Mouse (Mus musculus) cerebellum, adult 9-10 months (tissue): ENCODE results near the gene Ccl22.

Experiments
- DNase-seq: peaks from one replicate; pipeline ENCODE4 v3.0.0; 2022

The Ccl22 gene

DNA sequence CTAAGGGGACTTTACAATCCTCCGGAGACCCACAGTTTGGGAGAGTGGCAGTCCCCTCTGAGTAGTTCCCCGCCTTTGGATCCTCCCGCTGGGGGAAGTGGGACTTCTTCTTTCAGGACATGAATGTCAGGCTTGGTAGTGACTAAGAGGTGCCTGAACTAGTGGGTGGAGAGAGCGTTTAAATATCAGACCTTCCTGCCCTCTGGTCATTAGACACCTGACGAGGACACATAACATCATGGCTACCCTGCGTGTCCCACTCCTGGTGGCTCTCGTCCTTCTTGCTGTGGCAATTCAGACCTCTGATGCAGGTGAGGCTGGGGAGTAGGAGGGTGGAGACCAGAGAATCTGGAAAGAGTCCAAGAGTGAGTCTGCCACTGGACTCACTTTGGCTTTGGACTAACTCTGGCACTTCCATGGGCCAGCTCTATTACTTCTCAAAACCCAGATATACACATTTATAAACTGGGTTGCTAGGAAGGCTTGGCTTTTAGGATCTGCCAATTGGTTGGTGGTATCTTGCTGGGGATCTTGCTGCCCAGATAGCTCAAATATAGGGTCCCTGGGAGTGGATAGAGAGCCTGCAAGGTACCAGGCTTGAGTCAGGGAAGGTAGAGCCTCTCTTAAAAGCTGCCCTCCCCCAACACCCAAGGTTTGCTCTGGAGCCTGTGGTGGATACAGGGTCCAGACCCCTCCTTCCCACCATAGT, at the start of gene Ccl22:
Gene Ccl22 (plus strand): TSS at position 115 of the 709 bp plus-strand sequence.
- no peak for DNase-seq

- no peak for DNase-seq
Observed at GRCm38 (mm10) chr8:94695994-94696384, 49.4 kb upstream of the Ccl22 start, which contains the start of gene Pllp. Gene Pllp (minus strand): TSS chr8:94696278.

DNA sequence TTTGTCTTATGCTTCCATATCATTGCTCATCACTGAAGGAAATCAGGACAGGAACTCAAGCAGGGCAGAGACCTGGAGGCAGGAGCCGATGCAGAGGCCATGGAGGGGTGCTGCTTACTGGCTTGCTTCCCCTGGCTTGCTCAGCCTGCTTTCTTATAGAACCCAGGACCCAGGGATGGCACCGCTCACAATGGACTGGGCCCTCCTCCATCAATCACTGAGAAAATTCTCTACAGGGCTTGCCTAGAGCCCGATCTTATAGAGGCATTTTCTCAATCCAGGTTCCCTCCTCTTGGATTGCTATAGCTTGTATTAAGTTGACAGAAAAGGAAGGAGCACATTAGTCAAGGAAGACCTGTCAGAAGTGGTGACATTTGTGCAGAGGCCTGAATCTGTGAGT, 48.8 kb upstream of the Ccl22 start:
- DNase-seq = no peak

DNA sequence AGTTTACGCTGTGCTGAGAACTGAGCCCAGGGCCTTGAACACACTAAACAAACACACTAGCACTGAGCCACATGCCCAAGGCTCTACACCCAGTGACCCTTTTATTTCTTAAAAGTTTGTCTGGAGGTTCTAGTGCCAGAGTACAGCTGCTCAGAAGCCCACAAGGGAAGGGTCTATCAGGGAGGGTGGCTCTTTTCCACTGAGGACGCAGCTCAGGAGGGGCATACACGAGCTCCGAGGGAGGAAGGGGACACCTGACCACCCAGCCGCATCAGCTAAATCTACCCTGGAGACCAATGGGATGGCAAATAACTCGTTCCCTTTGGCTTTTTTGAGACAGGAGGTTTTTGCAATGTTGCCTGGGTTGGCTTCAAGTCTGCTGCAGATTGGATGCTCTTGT, 47.4 kb upstream of the Ccl22 start:
- no peak for DNase-seq

DNA sequence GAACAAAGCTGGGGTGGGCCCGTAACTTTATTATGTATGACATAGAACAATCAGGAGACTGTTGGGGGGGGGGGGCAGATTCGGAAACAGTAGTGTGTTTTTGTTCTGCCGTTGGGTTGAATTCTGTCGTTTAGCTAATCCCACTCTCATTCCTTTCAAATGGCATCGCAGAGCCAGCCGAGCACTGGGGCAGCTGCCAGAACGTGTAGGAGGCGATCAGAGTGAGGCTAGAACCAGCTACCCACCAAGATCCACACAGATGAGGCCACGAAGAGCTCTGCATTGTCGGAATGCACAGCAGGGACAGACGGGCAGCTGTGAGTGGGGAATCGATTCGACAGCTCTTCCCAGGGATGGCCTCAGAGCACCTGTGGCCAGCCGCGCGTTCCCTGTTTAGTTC, 46.0 kb upstream of the Ccl22 start:
- DNase-seq = no peak

- DNase-seq = no peak
Observed at GRCm38 (mm10) chr8:94700421-94700935, 44.9 kb upstream of the Ccl22 start.

- no peak for DNase-seq
Observed at GRCm38 (mm10) chr8:94702156-94702555, 43.2 kb upstream of the Ccl22 start.

DNA sequence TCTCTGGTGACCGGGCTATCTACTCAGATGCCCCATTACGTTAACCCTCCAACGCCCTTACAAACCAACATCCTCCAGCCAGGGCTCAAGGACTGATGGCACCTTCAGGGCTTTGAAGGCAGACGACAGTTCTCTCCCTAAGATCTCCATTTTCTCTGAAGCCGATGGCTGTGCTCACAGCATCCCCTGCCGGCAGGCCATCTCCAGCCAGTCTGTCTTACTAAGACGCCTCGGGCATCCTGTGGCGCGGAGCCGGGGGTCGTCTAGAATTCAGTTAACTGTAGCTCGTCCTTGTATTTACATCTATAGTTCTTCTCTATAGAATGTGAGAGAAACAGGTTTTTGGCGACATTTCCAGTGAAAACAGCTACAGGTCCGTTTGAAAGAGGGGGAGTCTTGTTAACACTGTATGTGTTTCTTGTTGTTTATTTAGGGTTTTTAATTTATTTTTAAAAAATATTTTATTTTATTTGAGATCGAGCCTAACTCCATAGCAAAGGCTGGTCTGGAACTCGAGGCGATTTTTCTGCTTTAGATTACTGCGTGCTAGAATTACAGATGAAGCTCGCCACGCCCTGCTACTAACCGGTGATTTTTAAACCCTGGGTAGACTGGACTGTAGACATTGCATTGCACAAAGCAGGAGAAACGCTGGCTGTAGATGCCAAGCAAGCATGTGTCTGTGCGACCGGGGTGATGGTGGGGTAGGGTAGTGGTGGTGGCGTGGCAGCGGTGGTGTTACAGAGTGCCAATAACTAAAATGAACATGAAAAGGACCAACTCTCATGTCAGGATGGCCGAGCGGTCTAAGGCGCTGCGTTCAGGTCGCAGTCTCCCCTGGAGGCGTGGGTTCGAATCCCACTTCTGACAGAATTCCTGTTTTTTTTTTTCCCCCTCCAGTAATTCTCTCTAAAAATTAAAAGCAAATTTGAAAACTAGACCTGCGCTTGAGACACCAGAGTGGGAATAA, 42.3 kb upstream of the Ccl22 start:
- DNase-seq = peak; percentile 81

DNA sequence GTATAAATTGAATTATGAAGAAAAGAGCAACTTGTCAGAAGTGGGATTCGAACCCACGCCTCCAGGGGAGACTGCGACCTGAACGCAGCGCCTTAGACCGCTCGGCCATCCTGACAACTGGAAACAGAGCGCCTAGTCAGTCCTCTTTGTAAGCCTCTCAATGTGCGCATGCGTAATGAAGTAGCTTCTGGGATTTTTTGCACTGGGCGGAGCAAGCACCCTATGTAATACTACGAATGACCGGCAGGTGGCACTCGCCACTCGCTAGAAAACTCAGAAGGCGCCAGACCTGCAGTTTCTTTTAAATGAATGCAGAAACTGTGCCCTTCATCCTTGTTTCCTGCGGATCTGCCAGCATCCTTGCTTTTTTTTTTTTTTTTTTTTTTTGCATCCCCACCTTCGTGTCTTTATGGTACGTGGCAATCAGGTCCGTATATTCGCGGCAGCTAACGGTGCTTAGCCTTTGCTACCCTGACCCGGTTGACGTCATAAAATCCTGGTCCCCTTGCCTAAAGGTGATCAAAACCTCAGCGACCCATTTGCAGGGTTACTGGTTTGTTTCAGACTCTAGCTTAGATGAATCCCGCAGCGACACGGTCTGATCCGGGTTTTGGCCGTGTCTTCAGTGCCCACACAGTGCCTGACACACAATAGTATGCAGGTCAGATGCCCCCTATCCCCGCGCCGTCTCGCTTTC, 41.3 kb upstream of the Ccl22 start:
- DNase-seq = peak; percentile 99

DNA sequence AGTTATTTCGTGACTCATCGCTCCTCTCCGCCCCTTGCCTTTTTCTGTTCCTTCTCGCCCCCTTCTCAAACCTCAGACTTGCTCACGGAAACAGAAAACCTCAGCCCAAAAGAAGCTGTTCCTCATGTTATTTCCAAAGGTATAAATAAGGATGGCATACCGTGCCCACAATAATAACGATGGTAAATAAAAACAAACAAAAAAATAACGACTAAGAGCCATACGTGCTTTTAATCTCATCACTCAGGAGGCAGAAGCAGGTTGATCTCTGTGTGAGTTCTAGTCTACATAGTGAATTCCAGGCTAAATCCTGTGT, 40.8 kb upstream of the Ccl22 start:
- no peak for DNase-seq

GRCm38 (mm10) chr8:94705581-94706245, 39.7 kb upstream of the Ccl22 start:
- peak; percentile 26 for DNase-seq

GRCm38 (mm10) chr8:94706732-94707395, 38.5 kb upstream of the Ccl22 start:
- DNase-seq = no peak

- DNase-seq = no peak
Observed at GRCm38 (mm10) chr8:94710336-94710735, 35.1 kb upstream of the Ccl22 start.

GRCm38 (mm10) chr8:94711160-94711718, 34.2 kb upstream of the Ccl22 start:
- DNase-seq = peak; percentile 41

GRCm38 (mm10) chr8:94714556-94714955, 30.8 kb upstream of the Ccl22 start:
- no peak for DNase-seq

DNA sequence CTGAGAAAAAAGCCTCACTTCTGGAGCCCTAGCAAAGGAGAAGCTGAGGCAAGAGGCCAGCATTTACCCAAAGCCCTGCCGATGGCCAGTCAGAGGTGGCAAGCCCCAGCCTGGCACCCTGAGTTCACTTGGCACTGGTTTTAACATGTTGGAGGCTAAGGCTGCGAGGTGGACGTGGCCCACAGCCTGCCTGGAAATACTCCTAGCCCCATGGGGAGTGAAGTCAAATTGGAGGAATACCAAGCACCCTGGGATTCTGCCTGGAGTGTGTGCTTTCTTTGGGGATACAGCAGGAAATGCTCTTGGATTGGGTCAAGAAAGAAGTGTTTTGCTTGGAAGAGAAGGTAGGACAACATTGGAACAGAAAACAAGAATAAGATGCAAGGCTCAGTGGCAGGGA, 29.5 kb upstream of the Ccl22 start:
- no peak for DNase-seq

- no peak for DNase-seq
Observed at GRCm38 (mm10) chr8:94716841-94717240, 28.5 kb upstream of the Ccl22 start.

- no peak for DNase-seq
Observed at GRCm38 (mm10) chr8:94725998-94726397, 19.4 kb upstream of the Ccl22 start.

DNA sequence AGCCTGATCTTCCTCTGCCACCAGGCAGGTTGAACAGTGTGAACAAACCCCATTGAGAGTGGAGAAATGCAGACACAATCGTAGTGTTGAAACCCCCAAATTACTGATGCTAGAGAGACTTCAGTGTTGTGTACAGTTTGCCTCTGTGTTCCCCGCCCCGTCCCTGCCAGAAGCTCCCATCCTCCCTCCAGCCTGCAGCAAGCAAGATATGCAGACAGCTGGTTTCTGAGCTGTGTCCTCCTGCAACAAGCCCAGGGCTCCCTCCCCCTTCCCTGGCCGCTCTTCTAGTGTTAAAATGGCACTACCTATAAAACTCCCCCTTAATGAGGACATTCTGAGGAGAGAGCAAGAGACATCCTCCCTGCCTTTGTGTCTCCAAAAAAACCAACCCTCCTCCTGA, 16.1 kb upstream of the Ccl22 start:
- DNase-seq = no peak

GRCm38 (mm10) chr8:94733821-94734465, 11.4 kb upstream of the Ccl22 start:
- DNase-seq = no peak

DNA sequence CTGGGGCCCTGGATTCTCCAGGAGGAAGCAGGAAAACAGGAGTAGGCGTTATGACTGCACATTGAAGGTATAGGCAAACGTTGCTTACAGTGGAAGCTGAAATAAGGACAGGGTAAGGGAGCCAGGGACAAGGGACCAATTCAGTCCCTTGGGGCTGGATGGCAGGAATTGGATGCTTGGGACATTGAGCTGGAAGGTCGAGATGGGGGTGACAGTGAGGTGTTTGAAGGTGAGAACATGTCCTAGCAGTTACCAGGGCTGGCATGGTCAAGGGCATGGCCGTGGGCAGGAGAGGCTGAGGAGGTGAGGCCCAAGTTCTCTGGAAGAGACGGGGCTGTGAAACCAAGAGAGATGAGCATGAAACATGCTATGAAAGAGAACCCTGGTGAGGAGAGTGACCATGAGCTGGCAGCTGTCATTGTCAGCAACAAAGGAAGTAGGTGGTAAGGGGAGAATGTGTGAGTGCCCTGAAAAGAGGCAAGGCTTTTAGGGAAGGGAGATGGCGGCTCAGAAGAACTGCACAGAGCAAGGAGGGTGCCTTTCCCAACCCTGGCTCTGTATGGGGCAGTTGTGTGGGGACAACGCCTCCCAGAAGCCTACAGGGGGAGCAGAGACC, 10.5 kb upstream of the Ccl22 start:
- no peak for DNase-seq
